Mouse (Mus musculus): ENCODE measurements around the gene Chrnd.

Gene Chrnd

DNA sequence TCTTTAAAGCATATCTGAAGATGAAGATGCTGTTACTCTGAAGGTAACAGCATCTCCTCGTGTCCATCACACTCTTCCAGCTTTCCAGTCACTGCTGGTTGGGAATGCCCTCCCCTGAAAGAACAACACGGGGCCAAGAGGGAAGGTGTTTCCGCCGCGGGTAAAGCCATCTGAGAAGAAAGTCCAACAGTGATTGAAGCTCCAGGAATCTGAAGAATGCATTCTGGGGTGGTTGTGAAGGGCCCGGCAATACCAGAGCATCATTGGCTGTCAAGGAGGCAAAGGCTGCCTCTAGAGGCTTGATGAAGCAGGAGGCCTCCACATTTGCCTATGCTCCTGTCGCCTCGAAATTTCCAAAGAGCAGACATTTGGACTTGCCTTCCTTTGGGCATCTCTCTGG lies 48.6 kb downstream of the Chrnd start:
- DNase-seq, result no peak

DNA sequence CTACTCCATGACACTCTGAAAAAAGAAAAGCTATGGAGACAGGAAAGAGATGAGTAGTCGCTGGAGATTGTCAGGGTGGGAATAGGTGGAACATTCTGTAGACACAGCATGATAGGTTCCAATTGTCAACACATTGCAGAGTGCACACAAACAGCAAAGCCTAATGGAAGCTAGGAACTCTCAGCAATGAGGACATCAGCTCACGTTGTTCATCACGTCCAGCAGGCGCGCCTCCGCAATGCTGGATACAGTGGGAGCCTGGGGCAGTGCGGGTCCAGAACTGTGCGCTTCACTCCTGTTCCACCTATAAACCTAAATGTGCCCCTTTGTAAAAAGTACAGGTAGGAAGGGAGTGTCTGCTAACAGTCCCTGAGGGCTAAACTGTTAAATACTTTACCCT lies 52.6 kb downstream of the Chrnd start:
- DNase-seq, result no peak

DNA sequence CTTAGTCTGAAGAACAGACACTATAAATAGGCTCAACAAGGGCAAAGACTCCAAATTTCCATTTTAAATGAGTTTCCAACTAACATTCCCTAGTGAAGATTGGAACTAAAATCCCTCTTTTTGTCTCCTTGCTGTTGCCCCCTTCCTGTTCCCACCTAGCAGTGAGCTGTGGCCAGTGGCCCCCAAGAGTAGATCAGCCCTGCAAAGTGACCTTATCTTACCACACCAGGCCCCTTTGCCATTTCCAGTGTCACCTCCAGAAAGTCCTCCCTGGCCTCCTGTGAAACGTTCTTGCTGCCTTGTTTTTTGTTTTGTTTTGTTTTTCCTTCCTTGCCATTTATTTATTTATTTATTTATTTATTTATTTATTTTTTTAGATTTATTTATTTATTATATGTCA lies 55.0 kb downstream of the Chrnd start:
- no peak for DNase-seq

DNA sequence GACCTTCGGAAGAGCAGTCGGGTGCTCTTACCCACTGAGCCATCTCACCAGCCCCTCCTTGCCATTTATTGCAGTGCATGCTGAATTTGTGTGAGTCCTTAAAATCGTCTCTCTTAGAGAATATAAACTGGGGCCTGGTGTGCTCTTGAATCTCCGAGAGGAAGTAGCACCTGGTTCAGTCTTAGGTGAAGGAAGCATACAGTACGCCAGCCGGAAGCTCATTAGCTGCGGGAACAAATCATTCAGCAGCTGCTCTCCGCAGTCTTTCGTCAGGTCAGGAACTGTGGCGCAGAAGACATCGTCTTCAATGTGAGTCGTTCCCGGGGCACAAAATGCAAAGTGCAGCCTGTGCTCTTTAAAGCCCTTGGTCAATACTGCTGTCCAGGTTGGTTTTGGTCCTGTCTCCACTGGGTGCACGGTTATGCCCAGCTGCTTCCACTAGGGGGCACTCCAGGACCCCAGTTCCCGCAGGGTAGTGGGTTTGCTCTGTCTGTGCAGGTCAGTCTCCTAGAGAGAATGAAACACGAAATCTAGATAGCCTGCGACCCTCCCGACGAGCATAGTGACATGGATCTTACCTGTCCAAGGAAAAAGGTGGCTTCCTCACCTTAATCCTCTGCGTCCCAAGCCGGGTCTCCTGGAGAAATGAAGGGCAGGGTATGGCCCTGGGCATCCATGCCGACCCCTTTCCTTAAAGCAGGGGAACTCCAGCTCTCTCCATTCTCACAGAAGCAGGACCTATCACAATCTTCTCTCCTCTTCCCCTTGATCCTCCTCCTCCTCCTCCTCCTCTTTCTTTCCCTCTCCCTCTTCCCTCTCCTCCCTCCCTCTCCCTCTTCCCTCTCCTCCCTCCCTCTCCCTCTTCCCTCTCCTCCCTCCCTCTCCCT lies 55.8 kb downstream of the Chrnd start:
- peak; percentile 71 for DNase-seq
